Mouse (Mus musculus): ENCODE data around the gene Acbd3. TPM values are rescaled to one million over a fixed set of nuclear protein-coding genes. Genes with fewer than 3 reads are reported as not detected.
A peak's percentile ranks its signal among the peaks of the same experiment; 100 is the strongest.

Acbd3 gene
- 17.4 and 17.8 TPM in 2 replicates for total RNA-seq (2012; rRNA removed)
- polyA plus RNA-seq (2012; ENCODE audit: insufficient read depth in 1 of 2, insufficient read length in 2 of 2, low read depth in 1 of 2, low replicate concordance in 2 of 2, missing spikeins in 1 of 2), result 10 to 100 TPM in 1 of 2 experiments, not detected in 1; 23.2 TPM

GRCm38 (mm10) chr1:180725704-180726179 lies at the start of gene Acbd3:
Gene Acbd3, plus strand, starts transcription at chr1:180726043.
- Histone ChIP-seq H3K79me2 (ENCODE audit: control insufficient read depth, insufficient read depth, low read length, poor library complexity) (peaks cover 40% of the 10 kb centered on the region), H3K9ac (ENCODE audit: control insufficient read depth, low read depth, low read length, poor library complexity, severe bottlenecking) (peak within 1 kb of the TSS; percentile 86), H3K27me3 (ENCODE audit: control insufficient read depth in 1 of 2, insufficient read depth in 2 of 2, low read length in 2 of 2) (no peaks in the 10 kb centered on the region), H3K4me1 (ENCODE audit: control insufficient read depth in 1 of 2, insufficient read depth in 2 of 2, low read length in 2 of 2) (peaks cover 29 to 45% of the 10 kb centered on the region in 2 experiments), H3K4me3 (ENCODE audit: control insufficient read depth in 1 of 2, insufficient read depth in 1 of 2, low read depth in 2 of 2, low read length in 2 of 2) (peak within 1 kb of the TSS; percentile 82 to 86), H3K36me3 (ENCODE audit: control insufficient read depth in 1 of 2, insufficient read depth in 2 of 2, low read length in 2 of 2) (peaks cover 0 to 52% of the 10 kb centered on the region in 2 experiments; a peak in 2 of 4 replicates), H3K9me3 (replicated peaks; ENCODE audit: insufficient read depth, low read length) (no peaks in the 10 kb centered on the region), H3K27ac (ENCODE audit: control insufficient read depth, low read depth, low read length) (peak within 1 kb of the TSS; percentile 58)
- peak; percentile 94 for DNase-seq (ENCODE audit: low read depth, low spot score)
- no peak for TF ChIP-seq GABPA (IDR thresholded peaks at IDR 0.05; ENCODE audit: low read depth, low read length)
- no peak for TF ChIP-seq TAL1 (IDR thresholded peaks at IDR 0.05; ENCODE audit: low read length)
- peak; percentile 33; the same call in 1 of the 2 replicates for TF ChIP-seq TCF12 (IDR thresholded peaks at IDR 0.05; ENCODE audit: low read depth, low read length)
- TF ChIP-seq MYB (IDR thresholded peaks at IDR 0.05; ENCODE audit: low read depth, low read length), result no peak
- 0 out of 6 replicates have a peak, but pooled peaks of 1 of the 3 experiments have one; percentile 12 for TF ChIP-seq CTCF (IDR thresholded peaks at IDR 0.05 in 2 of 3, conservative IDR thresholded peaks at IDR 0.05 in 1 of 3; ENCODE audit: control insufficient read depth in 1 of 3, insufficient read depth in 1 of 3, low read depth in 2 of 3, low read length in 3 of 3, poor library complexity in 1 of 3, severe bottlenecking in 1 of 3)
- TF ChIP-seq MAFK (IDR thresholded peaks at IDR 0.05; ENCODE audit: borderline replicate concordance, low read depth, low read length), result no peak
- no peak for TF ChIP-seq ZKSCAN1 (IDR thresholded peaks at IDR 0.05; ENCODE audit: low read depth, low read length)
- no peak for TF ChIP-seq SMC3 (IDR thresholded peaks at IDR 0.05; ENCODE audit: low read depth, low read length)
- TF ChIP-seq NELFE (IDR thresholded peaks at IDR 0.05; ENCODE audit: low read depth, low read length), result peak; percentile 82
- TF ChIP-seq ZMIZ1 (IDR thresholded peaks at IDR 0.05; ENCODE audit: low read depth, low read length), result peak; percentile 83
- no peak for TF ChIP-seq ZNF384 (IDR thresholded peaks at IDR 0.05; ENCODE audit: low read depth, low read length)
- no peak; the same call in 1 of the 2 replicates for TF ChIP-seq KAT2A (conservative IDR thresholded peaks at IDR 0.05; ENCODE audit: low read depth, low read length)
- TF ChIP-seq MYC (IDR thresholded peaks at IDR 0.05; ENCODE audit: low read depth, low read length), result no peak
- TF ChIP-seq USF1 (IDR thresholded peaks at IDR 0.05; ENCODE audit: low read depth, low read length), result no peak
- TF ChIP-seq CHD1 (IDR thresholded peaks at IDR 0.05; ENCODE audit: low read depth, low read length), result no peak
- 0 out of 2 replicates have a peak, but pooled peaks have one; percentile 6 for TF ChIP-seq ETS1 (IDR thresholded peaks at IDR 0.05; ENCODE audit: low read depth, low read length)
- TF ChIP-seq BHLHE40 (IDR thresholded peaks at IDR 0.05; ENCODE audit: borderline replicate concordance, low read depth, low read length), result no peak
- TF ChIP-seq EP300 (IDR thresholded peaks at IDR 0.05; ENCODE audit: low read depth in 1 of 2, low read length in 2 of 2), result 0 out of 4 replicates have a peak, but pooled peaks of 1 of the 2 experiments have one; percentile 8
- TF ChIP-seq MAX (IDR thresholded peaks at IDR 0.05; ENCODE audit: low read length), result peak; percentile 4; the same call in 1 of the 2 replicates
- TF ChIP-seq UBTF (IDR thresholded peaks at IDR 0.05; ENCODE audit: borderline replicate concordance, insufficient read depth, low read depth, low read length), result no peak
- TF ChIP-seq MAZ (IDR thresholded peaks at IDR 0.05; ENCODE audit: low read depth, low read length), result no peak; the same call in 1 of the 2 replicates
- no peak for TF ChIP-seq MEF2A (IDR thresholded peaks at IDR 0.05; ENCODE audit: extremely low read depth, insufficient replicate concordance, low read depth, low read length, poor library complexity, severe bottlenecking)
- no peak for TF ChIP-seq E2F4 (IDR thresholded peaks at IDR 0.05; ENCODE audit: borderline replicate concordance, low read depth, low read length)
- no peak for TF ChIP-seq USF2 (IDR thresholded peaks at IDR 0.05; ENCODE audit: borderline replicate concordance in 1 of 2, insufficient read depth in 1 of 2, low read depth in 1 of 2, low read length in 2 of 2)
- no peak for TF ChIP-seq RCOR1 (IDR thresholded peaks at IDR 0.05; ENCODE audit: low read depth, low read length)
- no peak for TF ChIP-seq RAD21 (IDR thresholded peaks at IDR 0.05; ENCODE audit: low read depth, low read length)
- no peak for TF ChIP-seq ZC3H11A (IDR thresholded peaks at IDR 0.05; ENCODE audit: low read depth, low read length)
- TF ChIP-seq SIN3A (IDR thresholded peaks at IDR 0.05; ENCODE audit: low read length), result peak; percentile 74
- peak; percentile 89 for TF ChIP-seq HCFC1 (IDR thresholded peaks at IDR 0.05; ENCODE audit: low read depth, low read length)
- TF ChIP-seq ELF1 (IDR thresholded peaks at IDR 0.05; ENCODE audit: low read depth, low read length), result peak; percentile 87
- TF ChIP-seq TBP (IDR thresholded peaks at IDR 0.05; ENCODE audit: low read depth, low read length), result 0 out of 2 replicates have a peak, but pooled peaks have one; percentile 14
- no peak for TF ChIP-seq POLR2AphosphoS5 (IDR thresholded peaks at IDR 0.05; ENCODE audit: borderline replicate concordance, low read depth, low read length)
- TF ChIP-seq NRF1 (IDR thresholded peaks at IDR 0.05; ENCODE audit: insufficient read depth, low read depth, low read length, poor library complexity, severe bottlenecking), result 0 out of 2 replicates have a peak, but pooled peaks have one; percentile 8
- TF ChIP-seq POLR2A (IDR thresholded peaks at IDR 0.05; ENCODE audit: control insufficient read depth in 1 of 2, insufficient read depth in 1 of 2, low read depth in 1 of 2, low read length in 2 of 2, poor library complexity in 1 of 2), result peak; percentile 83 to 85
- no peak for TF ChIP-seq JUND (IDR thresholded peaks at IDR 0.05; ENCODE audit: low read depth, low read length)
- TF ChIP-seq CHD2 (IDR thresholded peaks at IDR 0.05; ENCODE audit: low read length), result no peak

Measured in MEL (cell line).